In genomic region chr4:107651021-107651496, GRCm38 (mm10) we compare ENCODE assay signal across 13 mouse cellular contexts. TPM values are rescaled to one million over a fixed set of nuclear protein-coding genes. Genes with fewer than 3 reads are reported as not detected.
A peak's percentile ranks its signal among the peaks of the same experiment; 100 is the strongest.
DNase-seq lines count a peak whose midpoint lies in the region; ATAC-seq and TF ChIP-seq lines count a peak whose summit lies in the region.
"Had no signal": no experiment of that assay in that cellular context is flagged by ENCODE, and none has a peak within 500 bp of the region (broad histone marks: within the 10 kb centered on the region; RNA-seq: fewer than 3 reads in every experiment).

No protein-coding gene starts in this region.

- H3K9me3 ChIP-seq in midbrain, embryonic 11.5 days (ENCODE audit: control insufficient read depth, low read length), result no peaks in the 10 kb centered on the region
- no peaks in the 10 kb centered on the region for H3K9me3 ChIP-seq in midbrain, embryonic 16.5 days (replicated peaks; ENCODE audit: control insufficient read depth, low read length, poor library complexity, severe bottlenecking)
- H3K9me3 ChIP-seq in limb, embryonic 13.5 days, result no peaks in the 10 kb centered on the region
- no peaks in the 10 kb centered on the region for H3K9me3 ChIP-seq in intestine, embryonic 15.5 days
- H3K9me3 ChIP-seq: heart, embryonic 15.5 days had no signal

- no peak overlapping the region for H3K4me3 ChIP-seq in midbrain, embryonic 11.5 days (ENCODE audit: low read depth, low read length)
- no peak overlapping the region for H3K4me3 ChIP-seq in midbrain, embryonic 16.5 days (ENCODE audit: low read depth, low read length)
- H3K4me3 ChIP-seq in limb, embryonic 13.5 days, result no peak overlapping the region
- no peak overlapping the region for H3K4me3 ChIP-seq in intestine, embryonic 15.5 days (replicated peaks)
- no peak overlapping the region for H3K4me3 ChIP-seq in left cerebral cortex, adult 2 months
- H3K4me3 ChIP-seq: heart, embryonic 15.5 days had no signal

- H3K9ac ChIP-seq in midbrain, embryonic 11.5 days (ENCODE audit: low read length), result no peak overlapping the region
- H3K9ac ChIP-seq in midbrain, embryonic 16.5 days (ENCODE audit: low read depth, low read length), result no peak overlapping the region
- no peak overlapping the region for H3K9ac ChIP-seq in limb, embryonic 13.5 days
- no peak overlapping the region for H3K9ac ChIP-seq in intestine, embryonic 15.5 days
- H3K9ac ChIP-seq: heart, embryonic 15.5 days had no signal

- peaks cover 9% of the 10 kb centered on the region for H3K4me1 ChIP-seq in midbrain, embryonic 11.5 days (ENCODE audit: control insufficient read depth, insufficient read depth, low read length)
- H3K4me1 ChIP-seq in midbrain, embryonic 16.5 days (ENCODE audit: control insufficient read depth, insufficient read depth, low read length), result peaks cover 4% of the 10 kb centered on the region; the same call in 1 of the 2 replicates
- peaks cover 38% of the 10 kb centered on the region for H3K4me1 ChIP-seq in limb, embryonic 13.5 days
- H3K4me1 ChIP-seq in intestine, embryonic 15.5 days (replicated peaks), result no peaks in the 10 kb centered on the region; the same call in 1 of the 2 replicates

- H3K27ac ChIP-seq in midbrain, embryonic 11.5 days (ENCODE audit: low read depth, low read length), result no peak overlapping the region
- H3K27ac ChIP-seq in midbrain, embryonic 16.5 days (ENCODE audit: low read length), result no peak overlapping the region
- H3K27ac ChIP-seq in limb, embryonic 13.5 days, result no peak overlapping the region
- H3K27ac ChIP-seq in intestine, embryonic 15.5 days, result no peak overlapping the region
- no peak overlapping the region for H3K27ac ChIP-seq in left cerebral cortex, adult 2 months
- H3K27ac ChIP-seq: heart, embryonic 15.5 days had no signal

- TF ChIP-seq CTCF in left cerebral cortex, adult 2 months (IDR thresholded peaks at IDR 0.05), result no peak

- 30% methylated on average over 12 of the region's 12 CpGs for WGBS in midbrain, embryonic 11.5 days
- WGBS in midbrain, embryonic 16.5 days, result 21% methylated on average over 12 of the region's 12 CpGs
- WGBS in limb, embryonic 13.5 days, result 18% methylated on average over 12 of the region's 12 CpGs
- 33% methylated on average over 12 of the region's 12 CpGs for WGBS in intestine, embryonic 15.5 days

- intact Hi-C loops in left cerebral cortex, adult 2 months (cut with DNase I), result loop anchor here (5.0 kb wide), 2 partner anchors 279 to 399 kb away; partner anchors contain the start of genes Hspb11 and Lrrc42

- no peaks in the 10 kb centered on the region for H3K36me3 ChIP-seq in midbrain, embryonic 11.5 days (ENCODE audit: control insufficient read depth, insufficient read depth, low read length)
- H3K36me3 ChIP-seq in midbrain, embryonic 16.5 days (ENCODE audit: control insufficient read depth, insufficient read depth, low read length), result no peaks in the 10 kb centered on the region
- H3K36me3 ChIP-seq in limb, embryonic 13.5 days, result no peaks in the 10 kb centered on the region
- no peaks in the 10 kb centered on the region for H3K36me3 ChIP-seq in intestine, embryonic 15.5 days
- H3K36me3 ChIP-seq: heart, embryonic 15.5 days had no signal

- peak; percentile 91 for DNase-seq in midbrain, embryonic 11.5 days (ENCODE audit: low spot score, missing footprints)
- DNase-seq in embryo, embryonic 11 days, result peak; percentile 57
- no peak for DNase-seq in left cerebral cortex, adult 2 months (ENCODE audit: extremely low spot score in 1 of 2, low spot score in 2 of 2)
- DNase-seq in layer of hippocampus, postnatal 25 days (ENCODE audit: extremely low spot score in 1 of 2, low spot score in 1 of 2), result no peak
- DNase-seq: adrenal gland, postnatal 36 days; cerebellum, postnatal 36 days; kidney, adult 8-10 months; spleen, adult 18-20 months had no signal

- 0 out of 2 replicates have a peak, but pooled peaks have one; percentile 49 for ATAC-seq in midbrain, embryonic 11.5 days (ENCODE audit: low FRiP score)
- ATAC-seq in midbrain, embryonic 16.5 days, result no peak
- ATAC-seq in limb, embryonic 13.5 days (ENCODE audit: low FRiP score, low read depth), result no peak
- no peak for ATAC-seq in intestine, embryonic 15.5 days
- ATAC-seq: lung, postnatal 0 days had no signal

- H3K27me3 ChIP-seq in midbrain, embryonic 11.5 days (ENCODE audit: control insufficient read depth, insufficient read depth, low read length), result no peaks in the 10 kb centered on the region
- H3K27me3 ChIP-seq in midbrain, embryonic 16.5 days (ENCODE audit: control insufficient read depth, insufficient read depth, low read depth, low read length), result 0 out of 2 replicates have a peak, but pooled peaks cover 2% of the 10 kb centered on the region
- peaks cover 21% of the 10 kb centered on the region for H3K27me3 ChIP-seq in limb, embryonic 13.5 days
- 0 out of 2 replicates have a peak, but pooled peaks cover 3% of the 10 kb centered on the region for H3K27me3 ChIP-seq in intestine, embryonic 15.5 days (replicated peaks)

- no peak overlapping the region for H3K4me2 ChIP-seq in midbrain, embryonic 11.5 days
- H3K4me2 ChIP-seq in midbrain, embryonic 16.5 days (ENCODE audit: low read length), result no peak overlapping the region
- H3K4me2 ChIP-seq in limb, embryonic 13.5 days (replicated peaks), result peak overlapping the region; percentile 34
- no peak overlapping the region for H3K4me2 ChIP-seq in intestine, embryonic 15.5 days (replicated peaks)
- H3K4me2 ChIP-seq: heart, embryonic 15.5 days had no signal

RNA-seq across cellular contexts. Expression of gene Dmrtb1, which starts 33.0 kb away (rescaled TPM):
- polyA plus RNA-seq in midbrain, embryonic 11.5 days (2014; fragmentation: Nextera tagmentation; extraction: Ambion mirVana), result 11.6 and 12.8 TPM in 2 replicates
- 45.9 and 68.2 TPM in 2 replicates for polyA plus RNA-seq in midbrain, embryonic 16.5 days (2015; fragmentation: Nextera tagmentation; extraction: Ambion mirVana)
- 0.14 and 0.32 TPM in 2 replicates for polyA plus RNA-seq in limb, embryonic 13.5 days (2015; fragmentation: Nextera tagmentation; extraction: Ambion mirVana)
- polyA plus RNA-seq in intestine, embryonic 15.5 days (2015; fragmentation: Nextera tagmentation; extraction: Ambion mirVana), result not detected in 2 replicates
- total RNA-seq in left cerebral cortex, adult 2 months (2021), result under 1 TPM; 0.27 to 0.44 TPM
- total RNA-seq in layer of hippocampus, postnatal 25 days (2021), result under 1 TPM; 0.28 to 0.62 TPM
- total RNA-seq: adrenal gland, postnatal 36 days had no signal
- polyA plus RNA-seq: heart, embryonic 15.5 days had no signal

Comparison
In these comparisons a context has a peak if more than half of its experiments do, and no peak if none do; other contexts are left out.
1. DNase-seq: peak in midbrain, embryonic 11.5 days (single experiment) and embryo, embryonic 11 days (single experiment); none in left cerebral cortex, adult 2 months (0 of 2) and layer of hippocampus, postnatal 25 days (0 of 2).